8 mouse cellular contexts compared by ENCODE assay signal in the genomic region with DNA sequence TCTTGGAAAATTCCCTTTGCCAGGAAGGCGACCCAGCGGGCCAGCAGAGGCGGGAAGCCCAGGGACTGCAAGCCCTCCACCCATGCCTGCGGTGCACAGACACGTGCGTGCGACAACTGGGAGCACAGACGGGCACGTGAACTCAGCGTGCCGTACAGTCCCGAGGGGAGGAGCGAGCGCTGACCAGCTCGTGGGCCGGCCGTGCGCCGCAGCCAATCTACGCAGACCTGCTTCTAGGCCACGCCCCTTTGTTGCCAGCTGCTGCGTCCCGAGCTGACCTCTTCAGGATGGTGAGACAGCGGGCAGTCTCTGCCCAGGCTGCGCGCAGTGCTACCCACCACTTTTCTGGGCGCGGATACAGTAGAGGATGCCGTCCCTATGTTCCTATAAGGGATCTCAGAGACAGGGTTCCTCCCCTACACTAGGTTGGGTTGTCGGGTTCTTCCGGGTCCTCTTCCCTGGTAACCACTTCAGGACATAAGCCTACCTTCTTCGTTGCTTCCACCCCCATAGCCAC. TPM values are rescaled to one million over a fixed set of nuclear protein-coding genes. Genes with fewer than 3 reads are reported as not detected.
A peak's percentile ranks its signal among the peaks of the same experiment; 100 is the strongest.
DNase-seq lines count a peak whose midpoint lies in the region; ATAC-seq lines count a peak whose summit lies in the region.

No protein-coding gene starts in this region.

- DNase-seq in R1 (ENCODE audit: low read depth, low spot score) = peak; percentile 92
- peak; percentile 79 to 87 for DNase-seq in cerebellum, postnatal 25 days
- DNase-seq in frontal cortex, postnatal 25 days (ENCODE audit: low spot score in 2 of 2) = peak; percentile 65 to 78
- peak; percentile 82 to 91 for DNase-seq in layer of hippocampus, postnatal 14 days (ENCODE audit: low spot score in 2 of 2)
- peak; percentile 98 for DNase-seq in lung, postnatal 10 days
- peak; percentile 86 for DNase-seq in ovary, postnatal 14 days (ENCODE audit: low spot score)
- DNase-seq in thymus, postnatal 10 days (ENCODE audit: low spot score in 2 of 2) = peak; percentile 37 to 43

- no peaks in the 10 kb centered on the region for H3K36me3 ChIP-seq in hindbrain, embryonic 13.5 days

- no peaks in the 10 kb centered on the region for H3K9me3 ChIP-seq in hindbrain, embryonic 13.5 days

- H3K4me2 ChIP-seq in hindbrain, embryonic 13.5 days = peak overlapping the region; percentile 75

- ATAC-seq in hindbrain, embryonic 13.5 days (ENCODE audit: low FRiP score) = peak; percentile 98

- peak overlapping the region; percentile 47 for H3K4me3 ChIP-seq in hindbrain, embryonic 13.5 days

- 0% methylated on average over 32 of the region's 32 CpGs for WGBS in hindbrain, embryonic 13.5 days

- peaks cover 19% of the 10 kb centered on the region; the same call in 1 of the 2 replicates for H3K27me3 ChIP-seq in hindbrain, embryonic 13.5 days

- H3K27ac ChIP-seq in hindbrain, embryonic 13.5 days = no peak overlapping the region

- H3K9ac ChIP-seq in hindbrain, embryonic 13.5 days = peak overlapping the region; percentile 67

- peaks cover 12% of the 10 kb centered on the region; the same call in 1 of the 2 replicates for H3K4me1 ChIP-seq in hindbrain, embryonic 13.5 days (replicated peaks)

RNA-seq across cellular contexts. Expression of a gene that starts 18.4 kb away (rescaled TPM):
- 27.3 and 27.5 TPM in 2 replicates for polyA plus RNA-seq in hindbrain, embryonic 13.5 days (2015; fragmentation: Nextera tagmentation; extraction: Ambion mirVana)
- total RNA-seq in layer of hippocampus, postnatal 14 days (2021) = 10 to 100 TPM; 36.4 to 40.5 TPM

Comparison
In these comparisons a context has a peak if more than half of its experiments do, and no peak if none do; other contexts are left out.
1. DNase-seq: peak in every context shown above with its lines; median percentile 98 in lung, postnatal 10 days; 92 in R1; 86 in layer of hippocampus, postnatal 14 days; 86 in ovary, postnatal 14 days; 83 in cerebellum, postnatal 25 days; 72 in frontal cortex, postnatal 25 days; 40 in thymus, postnatal 10 days.